Mouse (Mus musculus): ENCODE measurements around the gene Rtl3. TPM values are rescaled to one million over a fixed set of nuclear protein-coding genes. Genes with fewer than 3 reads are reported as not detected.

The Rtl3 gene
- polyA plus RNA-seq, 1 experiment from 2014 or later, result 0.68 TPM

Other genes starting within 250 kb of the Rtl3 start
- gene Cysltr1, start 237.0 kb downstream of the Rtl3 start, polyA plus RNA-seq (2015; fragmentation: Nextera tagmentation; extraction: Ambion mirVana), result 0.82 and 0.91 TPM in 2 replicates
- 8.0 and 9.5 TPM in 2 replicates for gene Lpar4, start 80.0 kb upstream of the Rtl3 start, polyA plus RNA-seq (2015; fragmentation: Nextera tagmentation; extraction: Ambion mirVana)
- gene P2ry10, start 247.8 kb upstream of the Rtl3 start, polyA plus RNA-seq (2015; fragmentation: Nextera tagmentation; extraction: Ambion mirVana), result not detected in 2 replicates